ENCODE assay signal across 9 mouse cellular contexts in genomic region chr8:13462392-13462791, GRCm38 (mm10). TPM values are rescaled to one million over a fixed set of nuclear protein-coding genes. Genes with fewer than 3 reads are reported as not detected.
DNase-seq lines count a peak whose midpoint lies in the region; ATAC-seq lines count a peak whose summit lies in the region.
"Had no signal": no experiment of that assay in that cellular context is flagged by ENCODE, and none has a peak within 500 bp of the region (broad histone marks: within the 10 kb centered on the region; RNA-seq: fewer than 3 reads in every experiment).

No protein-coding gene starts in this region.

- intact Hi-C loops in heart, postnatal 10 days (cut with DNase I), result loop anchor here (1.0 kb wide), 1 partner anchor 51 kb away; no protein-coding TSS in a partner anchor

- DNase-seq in spleen, postnatal 36 days (ENCODE audit: low spot score in 2 of 2), result peak; percentile 23 to 25
- DNase-seq in spleen, adult 12 weeks (ENCODE audit: low spot score), result no peak
- DNase-seq in heart, postnatal 10 days, result peak; percentile 43 to 48
- DNase-seq in lung, adult 18-20 months, result peak; percentile 89 to 93
- DNase-seq in testis, postnatal 10 days (ENCODE audit: low spot score), result peak; percentile 76
- DNase-seq in cerebellum, adult 11-12 months, result no peak
- no peak for DNase-seq in layer of hippocampus, adult 8-10 months (ENCODE audit: low spot score in 2 of 2)

- ATAC-seq in inflammation-experienced regulatory T-cells, adult 6 months, result no peak
- ATAC-seq: intestine, postnatal 0 days had no signal

RNA-seq across cellular contexts. Expression of gene Tmem255b, which starts 27.4 kb away (rescaled TPM):
- total RNA-seq in heart, postnatal 10 days (2021), result 10 to 100 TPM; 13.5 to 18.8 TPM
- 1 to 10 TPM; 4.9 to 6.8 (median 6.1) TPM for total RNA-seq in layer of hippocampus, adult 8-10 months (2022)
- polyA plus RNA-seq in inflammation-experienced regulatory T-cells, adult 6 months (2017; shearing (Covaris generic)), result not detected

RNA-seq across cellular contexts. Expression of gene Gas6, which starts 31.9 kb away (rescaled TPM):
- 100 to 1,000 TPM; 135 to 143 TPM for total RNA-seq in heart, postnatal 10 days (2021)
- 100 to 1,000 TPM in 2 of 4 experiments, 10 to 100 TPM in 2; 84.4 to 105 (median 93.8) TPM for total RNA-seq in layer of hippocampus, adult 8-10 months (2022)
- not detected for polyA plus RNA-seq in inflammation-experienced regulatory T-cells, adult 6 months (2017; shearing (Covaris generic))

RNA-seq across cellular contexts. Expression of gene Grk1, which starts 57.5 kb away (rescaled TPM):
- under 1 TPM in 1 of 2 experiments, not detected in 1; 0.05 TPM for total RNA-seq in heart, postnatal 10 days (2021)
- not detected for total RNA-seq in layer of hippocampus, adult 8-10 months (2022)
- not detected for polyA plus RNA-seq in inflammation-experienced regulatory T-cells, adult 6 months (2017; shearing (Covaris generic))
- polyA plus RNA-seq: intestine, postnatal 0 days had no signal

Comparison
In these comparisons a context has a peak if more than half of its experiments do, and no peak if none do; other contexts are left out.
1. DNase-seq: peak in spleen, postnatal 36 days (2 of 2), heart, postnatal 10 days (2 of 2), lung, adult 18-20 months (2 of 2) and testis, postnatal 10 days (single experiment); none in spleen, adult 12 weeks (single experiment), cerebellum, adult 11-12 months (single experiment) and layer of hippocampus, adult 8-10 months (0 of 2).